ENCODE assay signal across 9 mouse cellular contexts in genomic region chr5:28329024-28329806, GRCm38 (mm10). TPM values are rescaled to one million over a fixed set of nuclear protein-coding genes. Genes with fewer than 3 reads are reported as not detected.
DNase-seq lines count a peak whose midpoint lies in the region; ATAC-seq lines count a peak whose summit lies in the region.
"Had no signal": no experiment of that assay in that cellular context is flagged by ENCODE, and none has a peak within 500 bp of the region (broad histone marks: within the 10 kb centered on the region; RNA-seq: fewer than 3 reads in every experiment).

No protein-coding gene starts in this region.

- peaks cover 25% of the 10 kb centered on the region; the same call in 1 of the 2 replicates for H3K4me1 ChIP-seq in forebrain, embryonic 13.5 days

- H3K27me3 ChIP-seq in forebrain, embryonic 13.5 days: no peaks in the 10 kb centered on the region
- H3K27me3 ChIP-seq: hindbrain, embryonic 15.5 days had no signal

- no peak overlapping the region for H3K4me2 ChIP-seq in forebrain, embryonic 13.5 days
- H3K4me2 ChIP-seq: hindbrain, embryonic 15.5 days had no signal

- H3K27ac ChIP-seq in forebrain, embryonic 13.5 days: no peak overlapping the region
- H3K27ac ChIP-seq: hindbrain, embryonic 15.5 days had no signal

- H3K9me3 ChIP-seq in forebrain, embryonic 13.5 days (replicated peaks): no peaks in the 10 kb centered on the region
- H3K9me3 ChIP-seq: hindbrain, embryonic 15.5 days had no signal

- 72% methylated on average over 7 of the region's 7 CpGs for WGBS in forebrain, embryonic 13.5 days

- no peak overlapping the region for H3K9ac ChIP-seq in forebrain, embryonic 13.5 days
- H3K9ac ChIP-seq: hindbrain, embryonic 15.5 days had no signal

- DNase-seq in adrenal gland, postnatal 14 days: peak; percentile 31
- no peak for DNase-seq in adrenal gland, adult 18-20 months (ENCODE audit: low spot score in 2 of 2)
- peak; percentile 78 for DNase-seq in CD4-positive helper T cell, adult 2 months (ENCODE audit: low read depth, low spot score)
- peak; percentile 74 for DNase-seq in cerebellum, adult 9-10 months
- peak; percentile 32 to 43 for DNase-seq in kidney, postnatal 36 days
- DNase-seq in spleen, adult 18-20 months: peak; percentile 39 to 45
- DNase-seq in Muller cell, postnatal 12 days (ENCODE audit: inconsistent ontology term): no peak

- H3K36me3 ChIP-seq in forebrain, embryonic 13.5 days (ENCODE audit: poor library complexity, severe bottlenecking): peaks cover 26% of the 10 kb centered on the region; the same call in 1 of the 2 replicates

- no peak overlapping the region for H3K4me3 ChIP-seq in forebrain, embryonic 13.5 days
- H3K4me3 ChIP-seq: hindbrain, embryonic 15.5 days had no signal

- no peak for ATAC-seq in forebrain, embryonic 13.5 days

RNA-seq across cellular contexts. Expression of gene Rbm33, which starts 12.3 kb away (rescaled TPM):
- total RNA-seq in adrenal gland, postnatal 14 days (2021): 44.0 and 53.9 TPM in 2 replicates
- 10 to 100 TPM; 45.6 to 57.5 TPM for total RNA-seq in adrenal gland, adult 18-20 months (2021)
- 20.5 and 21.1 TPM in 2 replicates for polyA plus RNA-seq in forebrain, embryonic 13.5 days (2015; fragmentation: Nextera tagmentation; extraction: Ambion mirVana)

Comparison
In these comparisons a context has a peak if more than half of its experiments do, and no peak if none do; other contexts are left out.
1. DNase-seq: peak in adrenal gland, postnatal 14 days (single experiment), CD4-positive helper T cell, adult 2 months (single experiment), cerebellum, adult 9-10 months (single experiment), kidney, postnatal 36 days (2 of 2) and spleen, adult 18-20 months (2 of 2); none in adrenal gland, adult 18-20 months (0 of 2) and Muller cell, postnatal 12 days (single experiment).